Mouse (Mus musculus) C2C12 (cell line): Measurements from ENCODE around the gene Tbc1d2. TPM values are rescaled to one million over a fixed set of nuclear protein-coding genes. Genes with fewer than 3 reads are reported as not detected.
"Not testable (repeated sequence)": the region's sequence is repeated elsewhere in the genome, so short reads cannot be mapped to it uniquely, and the experiment has no call there.

Experiments used
- H3K27me3 ChIP-seq: one replicate; pipeline ENCODE4 v1.6.1; 2011; ENCODE audit not compliant: control insufficient read depth, insufficient read depth, insufficient read length
- H3K36me3 ChIP-seq: one replicate; pipeline ENCODE4 v1.6.1; 2011; ENCODE audit not compliant: control insufficient read depth, insufficient read depth
- H3K4me3 ChIP-seq: one replicate; pipeline ENCODE4 v1.5.1; 2011; ENCODE audit warnings: mild to moderate bottlenecking, control low read depth; ENCODE audit not compliant: poor library complexity, insufficient read depth, severe bottlenecking
- H3K79me2 ChIP-seq: one replicate; pipeline ENCODE4 v1.6.1; 2011; ENCODE audit not compliant: control insufficient read depth, insufficient read depth
- H3K79me3 ChIP-seq: one replicate; pipeline ENCODE4 v1.6.1; 2011; ENCODE audit warnings: low read depth, control low read depth
- H3ac ChIP-seq: one replicate; pipeline ENCODE3; 2011; ENCODE audit warnings: low read depth; ENCODE audit not compliant: control insufficient read depth, insufficient read length
- CEBPB ChIP-seq: IDR thresholded peaks from one replicate; pipeline ENCODE4 v1.6.1; 2011; ENCODE audit warnings: low read depth, mild to moderate bottlenecking, control low read depth, moderate library complexity
- CTCF ChIP-seq: IDR thresholded peaks from one replicate; pipeline ENCODE4 v1.5.1; 2011; ENCODE audit not compliant: control insufficient read depth, insufficient read depth, insufficient read length
- FOSL1 ChIP-seq: IDR thresholded peaks from one replicate; pipeline ENCODE4 v1.8.0; 2011; ENCODE audit warnings: mild to moderate bottlenecking, low read length; ENCODE audit not compliant: poor library complexity, insufficient read depth, severe bottlenecking
- MAX ChIP-seq: IDR thresholded peaks from one replicate; pipeline ENCODE4 v1.6.1; 2011; ENCODE audit warnings: mild to moderate bottlenecking, control low read depth
- MYOD1 ChIP-seq: IDR thresholded peaks from one replicate; pipeline ENCODE4 v1.6.1; 2011; ENCODE audit warnings: low read depth; ENCODE audit not compliant: control insufficient read depth, insufficient read length
- MYOG ChIP-seq: IDR thresholded peaks from one replicate; pipeline ENCODE4 v1.6.1; 2011; ENCODE audit not compliant: control insufficient read depth, insufficient read length; ENCODE audit errors: extremely low read depth
- USF1 ChIP-seq: IDR thresholded peaks from one replicate; pipeline ENCODE4 v1.6.1; 2011; ENCODE audit warnings: low read depth, mild to moderate bottlenecking, control low read depth, moderate library complexity
- polyA plus RNA-seq: library from polyadenylated mRNA; unstranded; fragments of >200 nt; fragmentation: generic; extraction: Trizol; gene quantifications from one replicate; pipeline ENCODE4 v1.2.1, GENCODE M21; 2012; ENCODE audit warnings: missing spikeins

The Tbc1d2 gene
- polyA plus RNA-seq, 1 experiment, result 0.77 TPM

DNA sequence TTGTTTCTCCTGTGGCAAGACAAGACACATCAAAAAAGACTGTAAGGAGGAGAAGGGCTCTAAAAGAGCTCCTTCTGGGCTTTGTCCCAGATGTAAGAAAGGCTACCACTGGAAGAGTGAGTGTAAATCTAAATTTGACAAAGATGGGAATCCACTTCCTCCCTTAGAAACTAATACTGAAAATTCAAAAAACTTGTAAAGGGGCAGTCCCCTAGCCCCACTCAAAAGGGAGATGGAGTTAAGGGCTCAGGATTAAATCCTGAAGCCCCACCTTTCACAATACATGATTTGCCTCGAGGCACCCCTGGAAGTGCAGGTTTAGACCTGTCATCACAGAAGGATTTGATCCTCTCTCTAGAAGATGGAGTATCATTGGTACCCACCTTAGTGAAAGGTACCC lies 71.8 kb downstream of the Tbc1d2 start:
- Histone ChIP-seq H3K79me2 (no peaks in the 10 kb centered on the region), H3K36me3 (no peaks in the 10 kb centered on the region), H3K4me3 (no peak overlapping the region), H3ac (no peak overlapping the region), H3K79me3 (no peaks in the 10 kb centered on the region), H3K27me3 (no peaks in the 10 kb centered on the region)
- TF ChIP-seq MYOG (no peak), FOSL1 (no peak), CTCF (no peak), MAX (no peak), CEBPB (no peak), MYOD1 (no peak), USF1 (no peak)

DNA sequence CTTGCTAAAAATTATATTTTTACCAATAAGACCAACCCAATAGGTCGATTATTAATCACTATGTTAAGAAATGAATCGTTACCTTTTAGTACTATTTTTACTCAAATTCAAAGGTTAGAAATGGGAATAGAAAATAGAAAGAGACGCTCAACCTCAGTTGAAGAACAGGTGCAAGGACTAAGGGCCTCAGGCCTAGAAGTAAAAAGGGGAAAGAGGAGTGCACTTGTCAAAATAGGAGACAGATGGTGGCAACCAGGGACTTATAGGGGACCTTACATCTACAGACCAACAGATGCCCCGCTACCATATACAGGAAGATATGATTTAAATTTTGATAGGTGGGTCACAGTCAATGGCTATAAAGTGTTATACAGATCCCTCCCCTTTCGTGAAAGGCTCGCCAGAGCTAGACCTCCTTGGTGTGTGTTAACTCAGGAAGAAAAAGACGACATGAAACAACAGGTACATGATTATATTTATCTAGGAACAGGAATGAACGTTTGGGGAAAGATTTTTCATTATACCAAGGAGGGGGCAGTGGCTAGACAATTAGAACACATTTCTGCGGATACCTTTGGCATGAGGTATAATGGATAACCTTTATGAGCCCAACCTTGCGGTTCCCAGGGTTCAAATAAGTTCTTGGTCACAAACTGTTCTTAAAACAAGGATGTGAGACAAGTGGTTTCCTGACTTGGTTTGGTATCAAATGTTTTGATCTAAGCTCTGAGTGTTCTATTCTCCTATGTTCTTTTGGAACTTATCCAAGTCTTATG lies 74.3 kb downstream of the Tbc1d2 start:
- not testable (repeated sequence) for H3K79me3 ChIP-seq, H3K27me3 ChIP-seq, H3ac ChIP-seq, H3K79me2 ChIP-seq, H3K36me3 ChIP-seq, H3K4me3 ChIP-seq

DNA sequence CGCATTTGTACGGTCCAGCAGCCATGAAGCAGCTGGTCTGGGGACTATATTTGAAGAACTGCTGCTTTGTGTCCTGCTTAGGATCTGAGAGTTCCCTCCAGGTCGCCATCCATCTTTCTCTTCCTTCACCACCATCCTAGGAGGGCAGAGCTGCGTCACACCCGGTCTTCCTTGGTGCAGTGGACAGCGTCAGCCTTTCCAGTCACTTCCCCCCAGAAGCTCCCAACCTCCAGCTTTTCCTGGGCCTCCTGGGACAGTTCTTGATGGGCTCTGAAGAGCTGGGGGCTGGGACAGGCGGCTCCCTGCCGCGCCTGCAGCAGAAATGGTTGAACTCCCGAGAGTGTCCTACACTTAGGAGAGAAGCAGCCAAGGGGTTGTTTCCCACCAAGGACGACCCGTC lies 75.2 kb downstream of the Tbc1d2 start:
- Histone ChIP-seq H3K27me3 (no peaks in the 10 kb centered on the region), H3K36me3 (no peaks in the 10 kb centered on the region), H3K79me2 (no peaks in the 10 kb centered on the region), H3ac (no peak overlapping the region), H3K4me3 (no peak overlapping the region), H3K79me3 (no peaks in the 10 kb centered on the region)
- TF ChIP-seq CEBPB (no peak), MYOG (no peak), USF1 (no peak), FOSL1 (no peak), MYOD1 (no peak), CTCF (no peak), MAX (no peak)

DNA sequence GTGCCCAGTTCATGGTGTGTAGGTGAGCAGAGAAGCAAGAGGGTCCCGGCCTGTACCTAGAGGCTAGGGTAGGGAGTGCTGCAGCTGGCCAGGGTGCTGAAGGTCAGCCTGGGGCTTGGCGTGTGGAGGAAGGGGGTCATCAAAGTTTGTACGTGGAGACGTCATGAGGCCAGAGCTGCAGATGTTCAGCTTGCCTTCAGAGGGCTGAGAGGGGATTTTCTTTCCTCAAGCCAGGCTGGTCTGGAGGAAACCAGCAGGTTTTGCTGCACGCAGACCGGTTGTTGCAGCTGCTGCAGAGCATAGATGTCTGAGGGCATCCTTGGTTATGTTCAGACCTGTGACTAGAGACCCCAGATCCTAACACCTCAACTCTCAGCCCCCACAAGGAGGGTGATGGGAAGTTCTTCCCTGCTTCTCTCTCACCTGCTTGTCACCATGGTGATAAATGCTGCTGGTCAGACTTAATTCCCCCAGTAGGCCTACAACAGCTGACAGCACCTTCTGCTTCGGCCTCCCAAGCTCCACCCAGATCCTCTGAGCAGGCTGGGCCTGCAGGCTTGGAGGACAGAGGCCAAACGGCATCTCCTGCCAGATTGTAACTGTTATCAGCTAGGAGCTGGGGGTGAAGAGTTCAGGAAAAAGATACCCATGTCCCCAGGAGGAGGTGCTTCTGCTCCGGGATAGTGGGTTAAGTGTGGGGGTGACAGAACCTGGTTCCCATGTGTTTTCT lies 75.8 kb downstream of the Tbc1d2 start:
- TF ChIP-seq CTCF (no peak), USF1 (no peak), FOSL1 (no peak), MYOG (no peak), CEBPB (no peak), MYOD1 (no peak), MAX (no peak)
- H3K36me3 ChIP-seq, result no peaks in the 10 kb centered on the region
- H3K27me3 ChIP-seq, result no peaks in the 10 kb centered on the region
- H3ac ChIP-seq, result no peak overlapping the region
- no peaks in the 10 kb centered on the region for H3K79me2 ChIP-seq
- H3K79me3 ChIP-seq, result no peaks in the 10 kb centered on the region
- H3K4me3 ChIP-seq, result no peak overlapping the region

DNA sequence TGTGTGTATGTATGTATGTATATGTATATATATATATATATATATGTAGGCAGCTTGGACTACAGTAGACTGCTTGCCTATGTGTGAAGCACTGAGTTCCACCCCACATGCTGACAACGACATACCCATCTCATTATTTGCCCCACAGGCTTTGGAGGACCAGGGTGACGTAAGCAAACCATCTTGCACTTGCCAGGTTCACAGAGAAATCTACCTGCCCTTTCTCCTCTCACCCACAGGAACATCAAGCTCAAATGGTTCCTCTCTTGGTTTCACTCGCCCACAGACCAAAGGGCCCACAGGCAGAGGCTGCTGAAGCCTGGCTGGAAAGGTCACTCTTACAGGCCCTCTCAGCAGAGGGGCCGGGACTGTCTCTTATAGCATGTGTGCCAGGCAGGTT lies 77.4 kb downstream of the Tbc1d2 start:
- no peak for TF ChIP-seq CEBPB
- no peak for TF ChIP-seq USF1
- no peak for TF ChIP-seq MAX
- no peak for TF ChIP-seq MYOD1
- no peak for TF ChIP-seq MYOG
- no peak for TF ChIP-seq CTCF
- TF ChIP-seq FOSL1, result no peak
- H3K27me3 ChIP-seq, result no peaks in the 10 kb centered on the region
- no peaks in the 10 kb centered on the region for H3K36me3 ChIP-seq
- no peaks in the 10 kb centered on the region for H3K79me2 ChIP-seq
- no peak overlapping the region for H3ac ChIP-seq
- no peaks in the 10 kb centered on the region for H3K79me3 ChIP-seq
- H3K4me3 ChIP-seq, result no peak overlapping the region

DNA sequence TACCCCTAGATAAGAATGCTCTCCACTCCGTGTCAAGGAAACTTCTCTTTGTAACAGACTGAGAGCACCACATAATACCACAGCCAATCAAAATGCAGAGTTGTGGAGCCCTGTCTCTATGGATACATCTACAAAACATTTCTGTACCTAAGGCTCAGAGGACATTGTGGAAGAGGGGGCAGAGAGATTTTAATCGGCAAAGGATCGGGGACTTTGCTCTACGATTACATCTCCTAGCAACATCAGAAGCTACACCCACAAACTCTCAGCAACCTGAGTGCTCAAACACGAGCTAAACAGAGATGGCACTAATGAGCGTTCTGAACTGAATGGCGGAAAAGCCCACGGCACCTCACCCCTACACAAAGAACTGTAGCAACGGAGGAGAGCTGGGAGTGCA lies 78.3 kb downstream of the Tbc1d2 start:
- no peak for TF ChIP-seq CTCF
- Histone ChIP-seq H3K27me3 (no peaks in the 10 kb centered on the region), H3ac (no peak overlapping the region), H3K36me3 (no peaks in the 10 kb centered on the region), H3K79me3 (no peaks in the 10 kb centered on the region), H3K79me2 (no peaks in the 10 kb centered on the region), H3K4me3 (no peak overlapping the region)
